Mouse (Mus musculus) neural tube, embryonic 15.5 days (tissue): ENCODE results near the gene Aco1. TPM values are rescaled to one million over a fixed set of nuclear protein-coding genes. Genes with fewer than 3 reads are reported as not detected.

Source experiments
- ATAC-seq: fragments of 200-750 bp; cut with Nextera tagmentation; 2 replicates; pipeline ENCODE4 v1.8.0; 2017; ENCODE audit warnings: mild to moderate bottlenecking, moderate TSS enrichment, moderate library complexity; ENCODE audit not compliant: low FRiP score
- H3K27ac ChIP-seq: fragments of 300-500 bp; sonication (generic); replicated peaks from 2 replicates; pipeline ENCODE4 v1.5.1; 2015; ENCODE audit warnings: mild to moderate bottlenecking, inconsistent platforms
- H3K27me3 ChIP-seq: fragments of 300-500 bp; sonication (generic); replicated peaks from 2 replicates; pipeline ENCODE4 v1.6.1; 2015; ENCODE audit warnings: inconsistent platforms
- H3K36me3 ChIP-seq: fragments of 300-500 bp; sonication (generic); 2 replicates; pipeline ENCODE4 v1.6.1; 2015; ENCODE audit warnings: inconsistent platforms
- H3K4me1 ChIP-seq: fragments of 300-500 bp; sonication (generic); 2 replicates; pipeline ENCODE4 v1.6.1; 2015; ENCODE audit warnings: inconsistent platforms
- H3K4me2 ChIP-seq: fragments of 300-500 bp; sonication (generic); 2 replicates; pipeline ENCODE4 v1.6.1; 2015; ENCODE audit warnings: inconsistent platforms, mild to moderate bottlenecking, moderate library complexity
- H3K4me3 ChIP-seq: fragments of 300-500 bp; sonication (generic); replicated peaks from 2 replicates; pipeline ENCODE4 v1.5.1; 2015; ENCODE audit warnings: mild to moderate bottlenecking, inconsistent platforms
- H3K9ac ChIP-seq: fragments of 300-500 bp; sonication (generic); replicated peaks from 2 replicates; pipeline ENCODE4 v1.6.1; 2015; ENCODE audit warnings: mild to moderate bottlenecking, inconsistent platforms
- H3K9me3 ChIP-seq: fragments of 300-500 bp; sonication (generic); replicated peaks from 2 replicates; pipeline ENCODE4 v1.6.1; 2016; ENCODE audit warnings: inconsistent platforms
- WGBS: fragments of 180-500 bp; shearing (Covaris S2); methylation state at CpG from one replicate; pipeline ENCODE4 v1.1.7; 2015; ENCODE audit warnings: mixed read lengths; 5-methylcytosine and 5-hydroxymethylcytosine counted together
- polyA plus RNA-seq: library from polyadenylated mRNA; unstranded; fragments of >200 nt; fragmentation: Nextera tagmentation; extraction: Ambion mirVana; gene quantifications from 2 replicates; pipeline ENCODE4 v1.2.1, GENCODE M21; 2015

The Aco1 gene
- polyA plus RNA-seq, 1 experiment from 2014 or later: 40.8 TPM

DNA sequence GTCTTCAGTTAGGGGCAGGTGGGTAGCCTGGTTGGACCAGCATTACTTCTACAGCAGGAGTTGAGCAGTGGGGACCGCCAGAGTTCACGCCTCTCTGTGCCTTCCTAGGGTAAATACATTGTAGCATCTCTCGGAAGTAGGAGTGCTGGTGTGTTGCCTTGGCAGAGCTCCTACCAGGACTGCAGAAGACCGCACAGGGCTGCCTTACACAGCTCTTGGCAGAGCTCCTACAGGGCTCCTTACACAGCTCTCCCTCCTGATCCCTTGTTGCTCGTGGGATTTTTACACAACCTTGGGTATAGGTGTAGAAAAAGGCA, 15.3 kb downstream of the Aco1 start:
- 87% methylated on average over 5 of the region's 5 CpGs for WGBS
- H3K36me3 ChIP-seq: no peaks in the 10 kb centered on the region
- no peaks in the 10 kb centered on the region for H3K9me3 ChIP-seq
- ATAC-seq: no peak
- H3K4me3 ChIP-seq: no peak overlapping the region
- no peak overlapping the region for H3K27ac ChIP-seq
- H3K9ac ChIP-seq: no peak overlapping the region
- peaks cover 4% of the 10 kb centered on the region; the same call in 1 of the 2 replicates for H3K4me1 ChIP-seq
- H3K27me3 ChIP-seq: no peaks in the 10 kb centered on the region
- no peak overlapping the region for H3K4me2 ChIP-seq

DNA sequence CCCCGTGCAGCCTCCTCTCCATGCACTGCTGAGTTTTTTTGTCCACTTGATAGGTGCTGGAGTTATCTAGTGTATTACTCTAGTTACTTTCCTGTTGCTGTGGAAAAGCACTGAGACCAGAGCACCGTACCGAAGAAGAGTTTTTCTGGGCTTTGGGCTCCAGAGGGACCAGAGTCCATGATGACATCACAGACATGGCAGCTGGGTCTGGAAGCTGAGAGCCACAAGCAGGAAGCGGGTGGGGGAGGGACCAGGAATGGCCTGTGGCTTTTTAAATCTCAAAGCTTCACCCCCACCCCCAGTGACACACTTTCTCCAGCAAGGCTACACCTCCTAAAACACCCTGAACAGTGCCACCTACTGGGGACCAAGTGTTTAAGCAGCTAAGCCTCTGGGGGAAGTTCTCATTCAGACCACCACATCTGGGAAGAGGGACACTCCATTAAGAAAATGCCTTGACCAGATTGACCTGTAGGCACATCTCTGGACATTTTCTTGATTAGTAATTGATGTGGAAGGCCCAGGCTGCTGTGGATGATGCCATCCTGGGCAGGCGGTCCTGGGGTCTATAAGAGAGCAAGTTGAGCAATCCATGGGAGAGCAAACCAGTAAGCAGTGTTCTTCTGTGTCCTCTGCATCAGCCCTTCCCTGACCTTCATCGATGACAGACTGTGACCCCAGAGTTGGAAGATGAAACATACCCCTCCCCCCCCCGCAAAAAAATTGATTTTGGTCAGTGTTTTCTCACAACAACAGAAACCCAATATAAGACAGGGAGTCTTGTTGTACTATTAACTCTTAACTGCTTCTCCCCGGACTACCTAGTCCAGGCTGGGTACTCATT, 17.9 kb downstream of the Aco1 start:
- H3K36me3 ChIP-seq: peaks cover 11% of the 10 kb centered on the region; the same call in 1 of the 2 replicates
- no peak overlapping the region for H3K9ac ChIP-seq
- H3K9me3 ChIP-seq: no peaks in the 10 kb centered on the region
- no peak overlapping the region for H3K4me2 ChIP-seq
- no peak overlapping the region for H3K27ac ChIP-seq
- no peak overlapping the region for H3K4me3 ChIP-seq
- no peaks in the 10 kb centered on the region for H3K27me3 ChIP-seq
- ATAC-seq: no peak
- H3K4me1 ChIP-seq: no peaks in the 10 kb centered on the region
- WGBS: 99% methylated on average over 8 of the region's 8 CpGs

DNA sequence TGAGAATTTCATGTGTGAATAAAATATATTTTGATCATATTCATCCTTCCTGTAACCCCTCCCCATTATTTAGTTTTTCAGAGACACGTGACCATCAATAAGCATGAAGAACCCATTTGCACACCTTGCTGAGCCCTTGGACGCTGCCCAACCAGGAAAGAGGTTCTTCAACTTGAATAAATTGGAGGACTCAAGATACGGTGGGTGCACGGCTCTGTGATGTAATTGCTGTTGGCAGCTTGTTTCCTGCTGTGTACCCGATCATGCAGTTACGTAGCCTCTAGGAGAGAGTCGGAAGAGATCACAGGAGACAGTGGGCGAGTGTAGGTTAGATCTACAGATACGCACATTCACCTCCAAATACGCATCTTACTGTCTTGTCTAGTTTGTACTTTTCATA, 20.8 kb downstream of the Aco1 start:
- ATAC-seq: no peak
- H3K36me3 ChIP-seq: peaks cover 29% of the 10 kb centered on the region
- WGBS: 84% methylated on average over 10 of the region's 10 CpGs

GRCm38 (mm10) chr4:40171477-40171876, 28.6 kb downstream of the Aco1 start:
- H3K4me2 ChIP-seq: no peak overlapping the region
- H3K4me1 ChIP-seq: no peaks in the 10 kb centered on the region
- no peak overlapping the region for H3K4me3 ChIP-seq
- H3K9me3 ChIP-seq: no peaks in the 10 kb centered on the region
- ATAC-seq: no peak
- WGBS: 88% methylated on average over 4 of the region's 4 CpGs
- H3K27me3 ChIP-seq: no peaks in the 10 kb centered on the region
- no peak overlapping the region for H3K9ac ChIP-seq
- H3K36me3 ChIP-seq: peaks cover 55% of the 10 kb centered on the region
- H3K27ac ChIP-seq: no peak overlapping the region

More for the DNA sequence above, 20.8 kb downstream of the Aco1 start:
- Histone ChIP-seq H3K9ac (no peak overlapping the region), H3K4me3 (no peak overlapping the region), H3K4me1 (no peaks in the 10 kb centered on the region), H3K4me2 (no peak overlapping the region), H3K27ac (no peak overlapping the region), H3K27me3 (no peaks in the 10 kb centered on the region), H3K9me3 (no peaks in the 10 kb centered on the region)

- H3K27ac ChIP-seq: no peak overlapping the region
- H3K4me3 ChIP-seq: no peak overlapping the region
- WGBS: 89% methylated on average over 2 of the region's 2 CpGs
- H3K9ac ChIP-seq: no peak overlapping the region
- ATAC-seq: no peak
- no peaks in the 10 kb centered on the region for H3K9me3 ChIP-seq
- H3K36me3 ChIP-seq: peaks cover 49% of the 10 kb centered on the region
- no peaks in the 10 kb centered on the region for H3K27me3 ChIP-seq
- H3K4me1 ChIP-seq: no peaks in the 10 kb centered on the region
- H3K4me2 ChIP-seq: no peak overlapping the region
Observed at GRCm38 (mm10) chr4:40172336-40172735, 29.5 kb downstream of the Aco1 start.

DNA sequence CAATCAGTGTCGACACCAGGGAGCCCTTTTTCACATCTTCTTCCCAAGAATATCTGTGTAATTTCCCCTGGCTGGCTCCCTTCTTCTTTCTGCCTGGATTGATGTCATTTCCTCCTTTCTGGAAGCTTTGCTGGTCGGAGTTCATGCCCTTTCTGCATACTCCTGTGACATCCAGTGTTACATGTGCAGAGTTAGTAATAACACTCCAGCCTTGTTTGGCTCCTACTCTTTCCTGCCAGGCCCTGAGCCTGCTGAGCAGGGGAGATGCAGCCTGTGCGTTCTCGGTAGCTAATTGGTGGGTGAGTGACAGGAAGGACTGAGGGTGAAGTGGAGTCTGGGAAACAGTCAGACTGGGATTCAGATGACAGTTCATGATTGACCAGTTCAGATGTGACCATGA, 31.4 kb downstream of the Aco1 start:
- Histone ChIP-seq H3K27ac (no peak overlapping the region), H3K9me3 (no peaks in the 10 kb centered on the region), H3K27me3 (no peaks in the 10 kb centered on the region), H3K9ac (no peak overlapping the region), H3K4me3 (no peak overlapping the region), H3K36me3 (peaks cover 47% of the 10 kb centered on the region), H3K4me2 (no peak overlapping the region), H3K4me1 (no peaks in the 10 kb centered on the region)
- 76% methylated on average over 4 of the region's 4 CpGs for WGBS
- ATAC-seq: no peak

DNA sequence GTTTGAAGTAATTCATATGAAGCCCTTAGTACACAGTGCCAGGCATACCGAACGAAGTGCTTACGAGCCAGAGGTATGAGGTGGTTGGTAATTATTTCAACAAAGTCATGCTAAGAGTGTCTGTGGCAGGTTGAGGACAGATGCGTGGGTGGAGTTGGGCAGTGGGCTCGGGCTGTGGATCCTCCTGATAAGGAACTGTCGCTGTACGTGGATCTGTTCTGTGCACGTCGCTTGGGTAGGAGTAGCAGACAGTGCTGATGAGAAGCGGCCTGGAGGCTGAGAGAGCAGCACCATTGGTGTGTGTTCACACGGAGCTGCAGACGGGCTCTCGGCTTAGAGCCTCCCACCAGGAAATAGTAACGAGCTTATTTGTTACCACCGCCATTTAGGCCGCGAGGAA, 35.7 kb downstream of the Aco1 start:
- no peaks in the 10 kb centered on the region for H3K9me3 ChIP-seq
- H3K4me1 ChIP-seq: no peaks in the 10 kb centered on the region
- H3K4me2 ChIP-seq: no peak overlapping the region
- no peak overlapping the region for H3K4me3 ChIP-seq
- H3K9ac ChIP-seq: no peak overlapping the region
- no peak overlapping the region for H3K27ac ChIP-seq
- no peaks in the 10 kb centered on the region for H3K27me3 ChIP-seq
- WGBS: 95% methylated on average over 17 of the region's 17 CpGs
- H3K36me3 ChIP-seq: peaks cover 68% of the 10 kb centered on the region
- ATAC-seq: no peak

DNA sequence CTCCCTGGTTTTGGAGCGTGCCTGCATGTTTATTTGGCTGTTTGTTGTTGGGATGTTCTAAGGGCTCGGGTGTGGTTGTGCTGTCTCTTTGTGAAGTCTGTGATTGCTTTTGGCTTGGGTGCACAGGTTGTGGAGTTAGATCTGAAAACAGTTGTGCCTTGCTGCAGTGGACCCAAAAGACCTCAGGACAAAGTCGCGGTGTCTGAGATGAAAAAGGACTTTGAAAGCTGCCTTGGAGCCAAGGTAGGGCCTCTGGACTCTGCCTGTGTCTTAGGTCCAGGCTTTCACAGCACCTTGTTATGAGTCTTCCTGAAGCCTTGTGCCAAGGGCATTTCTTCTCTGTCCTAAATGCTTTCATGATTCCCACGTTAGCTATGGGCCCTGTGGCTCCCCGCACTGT, 37.2 kb downstream of the Aco1 start:
- Histone ChIP-seq H3K9me3 (no peaks in the 10 kb centered on the region), H3K4me1 (no peaks in the 10 kb centered on the region), H3K27me3 (no peaks in the 10 kb centered on the region), H3K36me3 (peaks cover 82% of the 10 kb centered on the region), H3K27ac (no peak overlapping the region), H3K4me2 (no peak overlapping the region), H3K9ac (no peak overlapping the region), H3K4me3 (no peak overlapping the region)
- 95% methylated on average over 6 of the region's 6 CpGs for WGBS
- ATAC-seq: no peak

DNA sequence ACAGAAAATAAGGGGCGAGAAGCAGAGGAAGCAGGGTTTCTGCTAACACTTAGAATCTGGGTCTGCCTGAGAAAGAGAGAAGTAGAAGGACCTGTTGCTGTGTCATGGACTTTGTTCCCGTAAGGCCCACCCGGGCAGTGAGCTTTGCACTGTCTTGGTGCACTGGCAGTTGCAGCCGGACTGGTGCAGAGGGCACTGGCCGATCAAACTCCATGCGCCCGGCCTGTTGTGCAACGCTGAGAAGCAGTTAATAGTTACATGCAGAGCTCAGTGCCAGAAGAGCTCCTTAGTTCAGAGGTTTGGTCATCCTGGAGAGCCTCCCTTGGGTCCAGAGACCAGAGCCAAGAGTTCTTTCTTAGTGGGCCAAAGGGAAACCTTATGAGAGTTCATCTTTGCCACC, 38.8 kb downstream of the Aco1 start:
- no peak for ATAC-seq
- H3K36me3 ChIP-seq: peaks cover 83% of the 10 kb centered on the region
- 92% methylated on average over 8 of the region's 8 CpGs for WGBS
- H3K4me3 ChIP-seq: no peak overlapping the region
- H3K27me3 ChIP-seq: no peaks in the 10 kb centered on the region
- no peak overlapping the region for H3K9ac ChIP-seq
- no peak overlapping the region for H3K4me2 ChIP-seq
- H3K27ac ChIP-seq: no peak overlapping the region
- no peaks in the 10 kb centered on the region for H3K4me1 ChIP-seq
- no peaks in the 10 kb centered on the region for H3K9me3 ChIP-seq

- no peaks in the 10 kb centered on the region for H3K9me3 ChIP-seq
- H3K4me2 ChIP-seq: no peak overlapping the region
- 46% methylated on average over 14 of the region's 14 CpGs for WGBS
- no peak overlapping the region for H3K9ac ChIP-seq
- H3K27me3 ChIP-seq: no peaks in the 10 kb centered on the region
- peaks cover 89% of the 10 kb centered on the region for H3K36me3 ChIP-seq
- H3K4me1 ChIP-seq: no peaks in the 10 kb centered on the region
- H3K27ac ChIP-seq: no peak overlapping the region
- H3K4me3 ChIP-seq: no peak overlapping the region
- peak; percentile 21; the same call in 1 of the 2 replicates for ATAC-seq
Observed at GRCm38 (mm10) chr4:40182651-40183320, 39.9 kb downstream of the Aco1 start.

- Histone ChIP-seq H3K27me3 (no peaks in the 10 kb centered on the region), H3K4me3 (no peak overlapping the region), H3K9me3 (no peaks in the 10 kb centered on the region), H3K4me1 (no peaks in the 10 kb centered on the region), H3K4me2 (no peak overlapping the region), H3K36me3 (peaks cover 93% of the 10 kb centered on the region), H3K9ac (no peak overlapping the region), H3K27ac (no peak overlapping the region)
- no peak for ATAC-seq
- WGBS: 97% methylated on average over 6 of the region's 6 CpGs
Observed at GRCm38 (mm10) chr4:40183781-40184180, 40.9 kb downstream of the Aco1 start.

- no peak for ATAC-seq
- Histone ChIP-seq H3K4me2 (no peak overlapping the region), H3K27ac (no peak overlapping the region), H3K4me1 (no peaks in the 10 kb centered on the region), H3K4me3 (no peak overlapping the region), H3K36me3 (peaks cover 96% of the 10 kb centered on the region), H3K27me3 (no peaks in the 10 kb centered on the region), H3K9ac (no peak overlapping the region), H3K9me3 (no peaks in the 10 kb centered on the region)
- WGBS: 91% methylated on average over 5 of the region's 5 CpGs
Observed at GRCm38 (mm10) chr4:40184470-40184869, 41.6 kb downstream of the Aco1 start.
